Mouse (Mus musculus) midbrain, embryonic 16.5 days (tissue): Measurements from ENCODE around the gene Fam102b. TPM values are rescaled to one million over a fixed set of nuclear protein-coding genes. Genes with fewer than 3 reads are reported as not detected.
A peak's percentile ranks its signal among the peaks of the same experiment; 100 is the strongest.

Experiments
- ATAC-seq: fragments of 200-750 bp; cut with Nextera tagmentation; 2 replicates; pipeline ENCODE4 v1.8.0; 2017; ENCODE audit warnings: moderate TSS enrichment
- H3K27ac ChIP-seq: fragments of 300-500 bp; sonication (generic); 2 replicates; pipeline ENCODE4 v1.5.1; 2014; ENCODE audit warnings: mild to moderate bottlenecking, low read length, mixed read lengths
- H3K27me3 ChIP-seq: fragments of 300-500 bp; sonication (generic); 2 replicates; pipeline ENCODE4 v1.6.1; 2014; ENCODE audit warnings: low read depth, low read length, mixed read lengths; ENCODE audit not compliant: control insufficient read depth, insufficient read depth
- H3K36me3 ChIP-seq: fragments of 300-500 bp; sonication (generic); 2 replicates; pipeline ENCODE4 v1.6.1; 2014; ENCODE audit warnings: mild to moderate bottlenecking, low read length, moderate library complexity, mixed read lengths; ENCODE audit not compliant: control insufficient read depth, insufficient read depth
- H3K4me1 ChIP-seq: fragments of 300-500 bp; sonication (generic); 2 replicates; pipeline ENCODE4 v1.6.1; 2014; ENCODE audit warnings: mild to moderate bottlenecking, low read length, mixed read lengths; ENCODE audit not compliant: control insufficient read depth, insufficient read depth
- H3K4me2 ChIP-seq: fragments of 300-500 bp; sonication (generic); 2 replicates; pipeline ENCODE4 v1.6.1; 2014; ENCODE audit warnings: mild to moderate bottlenecking, low read length, mixed read lengths
- H3K4me3 ChIP-seq: fragments of 300-500 bp; sonication (generic); 2 replicates; pipeline ENCODE4 v1.5.1; 2014; ENCODE audit warnings: low read depth, mild to moderate bottlenecking, low read length, moderate library complexity, mixed read lengths
- H3K9ac ChIP-seq: fragments of 300-500 bp; sonication (generic); 2 replicates; pipeline ENCODE4 v1.6.1; 2014; ENCODE audit warnings: low read depth, low read length, mixed read lengths
- H3K9me3 ChIP-seq: fragments of 300-500 bp; sonication (generic); replicated peaks from 2 replicates; pipeline ENCODE4 v1.6.1; 2014; ENCODE audit warnings: mild to moderate bottlenecking, low read length, mixed read lengths; ENCODE audit not compliant: control insufficient read depth, poor library complexity, severe bottlenecking
- WGBS: fragments of 180-500 bp; shearing (Covaris S2); extraction: QIAGEN DNeasy Blood & Tissue Kit; methylation state at CpG from one replicate; pipeline ENCODE4 v1.1.7; 2014; 5-methylcytosine and 5-hydroxymethylcytosine counted together
- polyA plus RNA-seq: library from polyadenylated mRNA; unstranded; fragments of >200 nt; fragmentation: Nextera tagmentation; extraction: Ambion mirVana; gene quantifications from 2 replicates; pipeline ENCODE4 v1.2.1, GENCODE M21; 2015

Fam102b gene
- polyA plus RNA-seq, 1 experiment from 2014 or later = 14.1 TPM

DNA sequence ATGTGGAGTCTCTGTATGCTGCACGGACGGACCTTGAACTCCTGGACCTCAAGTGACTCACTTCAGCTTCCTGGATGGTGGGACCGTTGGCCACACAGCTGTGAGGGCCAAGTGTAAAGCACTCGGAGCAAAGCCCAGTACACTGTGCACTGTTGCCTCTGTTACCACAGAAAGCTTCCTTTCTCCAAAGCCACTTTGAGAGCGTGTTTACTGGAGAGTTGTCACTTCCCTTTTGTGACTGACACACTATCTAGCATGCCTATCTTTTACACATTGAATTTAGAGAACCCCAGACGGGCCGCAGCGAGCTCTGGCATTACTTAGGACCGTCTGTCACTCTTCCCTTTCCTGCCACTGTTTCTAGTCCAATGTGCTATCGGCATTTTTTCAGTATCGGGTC is 30.1 kb downstream of the Fam102b start:
- no peaks in the 10 kb centered on the region for H3K27me3 ChIP-seq
- 88% methylated on average over 11 of the region's 11 CpGs for WGBS
- H3K9ac ChIP-seq = no peak overlapping the region
- H3K36me3 ChIP-seq = peaks cover 4% of the 10 kb centered on the region
- ATAC-seq = no peak
- no peaks in the 10 kb centered on the region for H3K4me1 ChIP-seq
- no peaks in the 10 kb centered on the region for H3K9me3 ChIP-seq
- H3K4me2 ChIP-seq = no peak overlapping the region
- H3K4me3 ChIP-seq = no peak overlapping the region
- no peak overlapping the region for H3K27ac ChIP-seq

DNA sequence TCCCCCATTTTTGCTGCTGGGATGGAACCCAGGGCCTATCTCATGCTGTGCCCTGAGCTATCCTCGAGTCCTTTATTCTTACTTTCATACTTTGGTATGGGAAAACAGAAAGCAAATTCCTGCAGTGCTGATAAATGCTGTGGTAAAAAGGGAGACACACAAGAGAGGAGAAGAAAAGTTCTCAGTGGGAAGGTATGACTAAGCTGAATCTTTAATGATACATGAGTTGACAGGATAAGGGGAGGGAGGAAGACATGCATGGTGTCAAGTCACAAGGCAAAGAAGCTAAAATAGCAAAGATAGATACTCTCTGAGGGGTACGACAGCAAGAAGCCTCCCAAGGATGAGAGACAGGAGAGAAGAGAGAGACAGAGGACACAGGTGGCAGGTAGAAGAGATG is 32.0 kb downstream of the Fam102b start:
- H3K27ac ChIP-seq = no peak overlapping the region
- no peaks in the 10 kb centered on the region for H3K27me3 ChIP-seq
- H3K4me2 ChIP-seq = no peak overlapping the region
- H3K4me3 ChIP-seq = no peak overlapping the region
- no peaks in the 10 kb centered on the region for H3K4me1 ChIP-seq
- WGBS = 89% methylated on average over 2 of the region's 2 CpGs
- no peak for ATAC-seq
- H3K36me3 ChIP-seq = peaks cover 8% of the 10 kb centered on the region
- H3K9me3 ChIP-seq = no peaks in the 10 kb centered on the region
- no peak overlapping the region for H3K9ac ChIP-seq

DNA sequence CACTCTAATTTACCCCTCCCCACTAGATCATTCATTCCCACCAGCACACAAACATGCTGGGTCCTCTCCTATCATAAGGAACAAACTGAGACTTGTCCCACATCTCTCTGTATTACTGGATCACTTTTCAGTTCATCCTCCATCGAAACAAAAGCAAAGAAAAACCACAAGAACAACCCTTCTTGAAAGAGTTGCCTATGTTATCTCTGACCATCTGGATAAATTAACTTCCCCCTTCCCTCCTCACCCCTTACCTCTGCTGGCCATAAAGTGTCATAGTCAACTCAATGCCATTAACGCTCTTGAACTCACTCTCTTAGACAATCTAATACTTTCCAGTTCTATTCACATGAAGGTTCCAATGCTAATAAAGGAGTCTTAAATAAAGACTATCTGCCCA is 32.9 kb downstream of the Fam102b start:
- no peak for ATAC-seq
- Histone ChIP-seq H3K9ac (no peak overlapping the region), H3K9me3 (no peaks in the 10 kb centered on the region), H3K36me3 (peaks cover 9% of the 10 kb centered on the region), H3K4me2 (no peak overlapping the region), H3K27me3 (no peaks in the 10 kb centered on the region), H3K4me1 (no peaks in the 10 kb centered on the region), H3K27ac (no peak overlapping the region), H3K4me3 (no peak overlapping the region)
- 99% methylated on average over 2 of the region's 2 CpGs for WGBS

DNA sequence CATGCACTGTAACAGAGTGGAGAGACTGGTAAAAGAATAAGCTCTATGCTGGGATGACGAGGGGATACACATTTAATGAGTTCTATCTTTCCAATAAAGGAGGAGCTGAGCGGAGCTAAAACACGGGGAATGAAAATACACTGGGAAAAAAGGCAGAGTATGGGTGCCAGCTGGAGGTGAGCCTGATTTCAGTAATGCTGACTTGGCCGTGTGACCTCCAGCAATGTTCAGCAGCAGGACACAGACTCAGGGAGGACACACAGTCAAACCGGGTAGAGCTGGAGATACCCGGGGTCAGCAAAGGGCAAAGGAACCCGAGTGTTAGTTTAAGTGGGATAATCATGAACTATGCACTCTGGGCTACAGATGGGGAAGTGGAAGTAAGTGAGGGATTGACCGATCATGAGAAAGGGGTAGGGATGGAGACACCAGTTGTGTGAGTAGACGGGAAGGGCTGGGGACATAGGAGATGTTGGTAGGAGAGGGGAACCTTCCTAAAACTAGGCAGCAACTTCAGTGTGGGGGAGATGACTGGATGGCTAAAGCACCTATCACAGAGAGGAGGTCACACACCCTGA is 37.3 kb downstream of the Fam102b start:
- Histone ChIP-seq H3K9ac (no peak overlapping the region), H3K4me1 (peaks cover 9% of the 10 kb centered on the region; the same call in 1 of the 2 replicates), H3K9me3 (no peaks in the 10 kb centered on the region), H3K4me3 (no peak overlapping the region), H3K27me3 (no peaks in the 10 kb centered on the region), H3K27ac (no peak overlapping the region), H3K36me3 (peaks cover 9% of the 10 kb centered on the region), H3K4me2 (no peak overlapping the region)
- ATAC-seq = no peak
- WGBS = 91% methylated on average over 9 of the region's 9 CpGs

DNA sequence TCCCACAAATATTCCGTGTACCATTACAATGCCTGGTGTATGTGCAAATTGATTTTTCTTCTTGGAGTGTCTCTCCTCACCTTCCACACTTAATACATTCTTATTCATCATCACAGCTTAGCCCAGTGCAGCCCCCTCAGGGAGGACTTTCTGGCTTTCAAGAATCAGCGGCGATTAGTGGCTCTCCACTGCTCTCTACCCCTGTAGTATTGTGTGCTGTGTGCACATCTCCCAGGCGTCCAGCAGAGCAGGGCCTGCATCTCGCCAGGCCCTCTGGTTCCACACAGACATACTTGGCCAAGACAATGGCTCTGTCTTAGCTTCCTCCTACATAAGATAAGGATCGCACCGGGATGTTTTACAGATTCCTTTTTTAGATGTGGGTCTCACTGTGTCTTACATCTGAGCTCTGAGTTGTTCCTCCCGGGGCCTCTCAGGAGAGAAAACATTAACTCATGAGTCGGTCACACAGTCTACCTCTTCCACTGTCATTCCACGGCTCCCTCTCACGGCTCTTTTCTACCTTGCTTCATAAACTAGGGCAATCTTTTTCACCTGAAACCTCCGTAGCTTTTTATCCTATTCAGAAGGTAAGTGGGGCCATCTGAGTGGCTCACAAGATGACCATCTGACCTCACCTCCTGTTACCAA is 40.3 kb downstream of the Fam102b start:
- Histone ChIP-seq H3K9me3 (no peaks in the 10 kb centered on the region), H3K4me2 (no peak overlapping the region), H3K4me1 (peaks cover 9% of the 10 kb centered on the region; the same call in 1 of the 2 replicates), H3K36me3 (peaks cover 9% of the 10 kb centered on the region), H3K9ac (no peak overlapping the region), H3K4me3 (no peak overlapping the region), H3K27me3 (no peaks in the 10 kb centered on the region), H3K27ac (peak overlapping the region; percentile 81)
- peak; percentile 82 for ATAC-seq
- WGBS = 31% methylated on average over 12 of the region's 12 CpGs

DNA sequence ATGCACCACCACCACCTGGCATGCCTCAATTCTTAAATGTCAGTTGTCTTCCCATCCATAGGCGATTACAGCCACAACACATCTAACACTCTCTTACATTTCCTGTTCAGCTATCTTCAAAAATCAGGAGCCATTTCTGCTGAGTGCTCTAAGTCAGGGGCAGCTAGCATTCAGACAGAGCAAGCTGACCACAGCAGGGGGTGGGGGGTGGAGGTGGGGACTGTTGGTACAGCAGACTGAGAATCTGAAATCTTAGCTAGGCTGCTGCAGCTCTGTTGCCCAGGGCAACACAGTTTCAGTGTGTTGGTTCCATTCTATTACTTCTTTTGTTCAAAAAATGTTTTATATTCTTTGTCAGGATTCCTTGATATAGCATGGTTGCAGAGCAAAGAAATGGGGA is 40.9 kb downstream of the Fam102b start:
- WGBS = 74% methylated on average over 1 of the region's 1 CpGs
- H3K27ac ChIP-seq = peak overlapping the region; percentile 81
- H3K9ac ChIP-seq = no peak overlapping the region

DNA sequence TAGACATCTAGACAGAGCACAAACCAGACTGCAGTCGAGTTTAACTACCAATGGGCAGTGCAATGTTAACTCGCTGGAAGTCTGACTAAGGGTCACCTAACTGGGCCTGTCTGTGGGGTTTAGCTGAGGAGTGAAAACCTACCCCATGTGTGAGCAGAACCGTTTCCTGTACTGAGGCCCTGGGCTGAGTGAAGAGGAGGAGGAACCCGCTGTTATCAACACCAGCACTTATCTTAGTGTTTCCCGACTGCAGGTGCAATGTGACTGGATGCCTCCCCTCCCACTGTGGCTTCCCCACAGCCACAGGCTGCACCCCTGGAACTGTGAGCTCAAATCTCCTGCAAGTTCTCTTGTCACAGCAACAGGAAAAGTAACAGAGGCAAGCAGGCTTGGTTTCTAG is 43.4 kb downstream of the Fam102b start:
- WGBS = 86% methylated on average over 5 of the region's 5 CpGs
- no peak overlapping the region for H3K4me3 ChIP-seq
- H3K4me1 ChIP-seq = peaks cover 9% of the 10 kb centered on the region; the same call in 1 of the 2 replicates
- H3K4me2 ChIP-seq = no peak overlapping the region
- H3K36me3 ChIP-seq = peaks cover 13% of the 10 kb centered on the region
- H3K9me3 ChIP-seq = no peaks in the 10 kb centered on the region
- no peak overlapping the region for H3K27ac ChIP-seq
- no peak overlapping the region for H3K9ac ChIP-seq
- no peaks in the 10 kb centered on the region for H3K27me3 ChIP-seq
- ATAC-seq = no peak

More for the DNA sequence above, 40.9 kb downstream of the Fam102b start:
- Histone ChIP-seq H3K27me3 (no peaks in the 10 kb centered on the region), H3K36me3 (peaks cover 6% of the 10 kb centered on the region; the same call in 1 of the 2 replicates), H3K4me3 (no peak overlapping the region), H3K4me2 (no peak overlapping the region), H3K4me1 (peaks cover 9% of the 10 kb centered on the region; the same call in 1 of the 2 replicates), H3K9me3 (no peaks in the 10 kb centered on the region)
- peak; percentile 86 for ATAC-seq

DNA sequence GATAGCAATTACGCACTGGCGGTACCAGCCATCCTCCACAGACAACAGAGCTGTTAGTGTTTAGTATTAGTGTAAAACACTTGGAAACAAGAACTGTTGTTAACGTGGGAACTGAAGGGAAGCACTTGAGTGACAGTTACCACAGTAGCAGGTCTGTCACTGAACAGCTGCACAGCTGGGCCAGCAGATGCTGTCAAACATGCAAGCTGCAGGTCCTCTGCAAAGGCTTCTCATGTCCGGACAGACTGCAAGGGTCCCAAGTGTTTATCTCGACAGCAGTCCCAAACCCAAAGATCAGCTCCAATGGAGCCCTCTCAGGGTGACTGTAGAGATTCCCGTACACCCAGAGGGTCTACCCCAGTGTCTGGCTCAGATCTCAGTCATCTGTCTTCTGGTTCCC is 45.5 kb downstream of the Fam102b start:
- H3K4me1 ChIP-seq = peaks cover 3% of the 10 kb centered on the region; the same call in 1 of the 2 replicates
- no peak overlapping the region for H3K4me3 ChIP-seq
- peaks cover 27% of the 10 kb centered on the region for H3K36me3 ChIP-seq
- H3K27ac ChIP-seq = no peak overlapping the region
- no peak overlapping the region for H3K4me2 ChIP-seq
- H3K9me3 ChIP-seq = no peaks in the 10 kb centered on the region
- H3K27me3 ChIP-seq = no peaks in the 10 kb centered on the region
- no peak for ATAC-seq
- no peak overlapping the region for H3K9ac ChIP-seq
- WGBS = 87% methylated on average over 6 of the region's 6 CpGs

DNA sequence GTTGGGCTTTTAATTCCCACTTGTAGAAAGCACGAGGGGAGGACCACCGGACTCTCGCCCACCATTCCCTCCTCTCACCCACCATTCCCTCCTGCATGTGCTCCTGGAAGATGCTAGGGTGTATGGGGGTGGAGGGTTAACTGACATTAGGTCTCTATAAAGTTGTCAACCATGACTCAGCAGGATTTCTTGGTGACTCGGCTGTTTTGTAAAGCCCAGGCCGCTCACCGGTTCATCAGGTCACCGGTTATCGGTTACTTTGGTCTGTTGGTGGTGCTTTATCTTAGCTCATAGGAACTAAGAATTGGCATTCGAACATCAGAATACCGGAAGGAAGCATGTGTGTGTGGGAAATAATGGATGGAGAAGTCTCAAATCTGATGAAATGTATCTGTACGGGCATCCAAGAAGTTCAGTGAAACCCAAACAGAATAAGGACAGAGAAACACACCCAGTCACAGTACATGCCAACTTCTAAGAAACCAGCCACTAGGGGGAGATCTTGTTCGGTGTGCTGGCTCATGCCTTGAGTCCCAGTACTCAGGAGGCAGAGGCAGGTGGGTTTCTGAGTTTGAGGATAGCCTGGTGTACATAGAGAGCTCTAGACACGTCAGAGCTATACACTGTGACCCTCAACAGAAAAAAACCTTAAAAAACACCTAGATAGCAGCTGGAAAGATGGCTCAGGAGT is 49.9 kb downstream of the Fam102b start:
- Histone ChIP-seq H3K27me3 (no peaks in the 10 kb centered on the region), H3K9me3 (no peaks in the 10 kb centered on the region), H3K9ac (no peak overlapping the region), H3K4me1 (no peaks in the 10 kb centered on the region), H3K4me2 (no peak overlapping the region), H3K4me3 (no peak overlapping the region), H3K27ac (no peak overlapping the region), H3K36me3 (peaks cover 29% of the 10 kb centered on the region)
- 95% methylated on average over 13 of the region's 13 CpGs for WGBS
- ATAC-seq = no peak
